Mouse (Mus musculus): ENCODE measurements at regions not wholly inside any gene's neighbourhood (a gene's known extent, or its start where the extent isn't known, plus 50 kb on each side); places are given as distances from the start of the nearest gene placed in this dataset.

GRCm38 (mm10) chr13:34800906-34801305, 66.3 kb downstream of the Fam50b start:
- DNase-seq (ENCODE audit: low spot score in 2 of 2) = peak in 1 of 2 experiments; percentile 23

GRCm38 (mm10) chr13:34806532-34807092, 68.5 kb upstream of the Prpf4b start:
- peak; percentile 55 to 65 for DNase-seq (ENCODE audit: low spot score in 2 of 2)

- DNase-seq (ENCODE audit: low spot score in 2 of 2) = no peak
Measured at GRCm38 (mm10) chr13:34809536-34809935, 65.6 kb upstream of the Prpf4b start.

- peak; percentile 76 to 78 for DNase-seq (ENCODE audit: low spot score in 2 of 2)
Measured at GRCm38 (mm10) chr13:34814161-34815056, 60.7 kb upstream of the Prpf4b start.

GRCm38 (mm10) chr13:34815057-34815410, 60.1 kb upstream of the Prpf4b start:
- no peak for DNase-seq (ENCODE audit: low spot score in 2 of 2)

- no peak for DNase-seq (ENCODE audit: low spot score in 2 of 2)
Measured at GRCm38 (mm10) chr13:34818211-34818610, 56.9 kb upstream of the Prpf4b start.

- peak in 1 of 2 experiments; percentile 8 for DNase-seq (ENCODE audit: low spot score in 2 of 2)
Measured at GRCm38 (mm10) chr13:34820423-34820822, 54.7 kb upstream of the Prpf4b start.

GRCm38 (mm10) chr13:34821946-34822345, 53.2 kb upstream of the Prpf4b start:
- DNase-seq (ENCODE audit: low spot score in 2 of 2) = no peak

GRCm38 (mm10) chr13:34824157-34824556, 50.9 kb upstream of the Prpf4b start:
- DNase-seq (ENCODE audit: low spot score in 2 of 2) = no peak
